Mouse (Mus musculus) hindbrain, postnatal 0 days (tissue): ENCODE results near the gene Msrb2. TPM values are rescaled to one million over a fixed set of nuclear protein-coding genes. Genes with fewer than 3 reads are reported as not detected.

Experiments
- ATAC-seq: fragments of 200-750 bp; cut with Nextera tagmentation; 2 replicates; pipeline ENCODE4 v1.8.0; 2017; ENCODE audit warnings: mild to moderate bottlenecking, moderate TSS enrichment, moderate library complexity
- DNase-seq: peaks from one replicate; pipeline ENCODE4 v3.0.0-alpha.2; 2015; ENCODE audit warnings: low spot score
- H3K27ac ChIP-seq: fragments of 300-500 bp; sonication (generic); 2 replicates; pipeline ENCODE4 v1.5.1; 2014; ENCODE audit warnings: mild to moderate bottlenecking
- H3K27me3 ChIP-seq: fragments of 300-500 bp; sonication (generic); 2 replicates; pipeline ENCODE4 v1.6.1; 2014; ENCODE audit warnings: low read length, mixed read lengths; ENCODE audit not compliant: insufficient read depth
- H3K36me3 ChIP-seq: fragments of 300-500 bp; sonication (generic); 2 replicates; pipeline ENCODE4 v1.6.1; 2014; ENCODE audit warnings: low read length, mixed read lengths; ENCODE audit not compliant: insufficient read depth
- H3K4me1 ChIP-seq: fragments of 300-500 bp; sonication (generic); 2 replicates; pipeline ENCODE4 v1.6.1; 2014; ENCODE audit warnings: antibody characterized with exemption, low read length, mixed read lengths; ENCODE audit not compliant: insufficient read depth
- H3K4me2 ChIP-seq: fragments of 300-500 bp; sonication (generic); 2 replicates; pipeline ENCODE4 v1.6.1; 2014; ENCODE audit warnings: low read depth, mild to moderate bottlenecking, low read length, moderate library complexity, mixed read lengths
- H3K4me3 ChIP-seq: fragments of 300-500 bp; sonication (generic); 2 replicates; pipeline ENCODE4 v1.5.1; 2014; ENCODE audit warnings: low read length
- H3K9ac ChIP-seq: fragments of 300-500 bp; sonication (generic); replicated peaks from 2 replicates; pipeline ENCODE4 v1.6.1; 2014; ENCODE audit warnings: mild to moderate bottlenecking, low read length, moderate library complexity, mixed read lengths
- H3K9me3 ChIP-seq: fragments of 300-500 bp; sonication (generic); 2 replicates; pipeline ENCODE4 v1.6.1; 2016; ENCODE audit warnings: low read length, mixed read lengths
- CTCF ChIP-seq: IDR thresholded peaks from 2 replicates; pipeline ENCODE4 v1.5.1; 2016; ENCODE audit warnings: antibody characterized with exemption, control low read depth, low read depth
- WGBS: fragments of 180-500 bp; shearing (Covaris S2); extraction: QIAGEN DNeasy Blood & Tissue Kit; methylation state at CpG from one replicate; pipeline ENCODE4 v1.1.7; 2014; 5-methylcytosine and 5-hydroxymethylcytosine counted together
- polyA plus RNA-seq: library from polyadenylated mRNA; unstranded; fragments of >200 nt; fragmentation: Nextera tagmentation; extraction: Ambion mirVana; gene quantifications from 2 replicates; pipeline ENCODE4 v1.2.1, GENCODE M21; 2015
- total RNA-seq: library from RNA; depleted of rRNA; stranded (reverse); fragments of >200 nt; gene quantifications from 2 replicates; pipeline ENCODE4 v1.2.3, GENCODE M21; 2014

Gene Msrb2
- total and polyA plus RNA-seq, 2 experiments from 2014 or later: 7.4 to 12.4 TPM

GRCm38 (mm10) chr2:19388329-19389103 lies 17.3 kb downstream of the Msrb2 start:
- Histone ChIP-seq H3K4me1 (no peaks in the 10 kb centered on the region), H3K4me3 (no peak overlapping the region), H3K4me2 (no peak overlapping the region), H3K27me3 (no peaks in the 10 kb centered on the region), H3K27ac (no peak overlapping the region), H3K9me3 (no peaks in the 10 kb centered on the region), H3K9ac (no peak overlapping the region), H3K36me3 (no peaks in the 10 kb centered on the region)
- DNase-seq (no peak), ATAC-seq (no peak)
- no peak for TF ChIP-seq CTCF
- WGBS: 89% methylated on average over 12 of the region's 12 CpGs

- 38% methylated on average over 7 of the region's 7 CpGs for WGBS
- no peak overlapping the region for H3K4me2 ChIP-seq
- H3K4me1 ChIP-seq: no peaks in the 10 kb centered on the region
- no peak overlapping the region for H3K4me3 ChIP-seq
- DNase-seq (no peak), ATAC-seq (no peak)
- H3K27me3 ChIP-seq: no peaks in the 10 kb centered on the region
- no peak overlapping the region for H3K27ac ChIP-seq
- no peak for TF ChIP-seq CTCF
- no peaks in the 10 kb centered on the region for H3K36me3 ChIP-seq
- H3K9ac ChIP-seq: no peak overlapping the region
- no peaks in the 10 kb centered on the region for H3K9me3 ChIP-seq
Observed at GRCm38 (mm10) chr2:19390411-19391143, 19.3 kb downstream of the Msrb2 start.

DNA sequence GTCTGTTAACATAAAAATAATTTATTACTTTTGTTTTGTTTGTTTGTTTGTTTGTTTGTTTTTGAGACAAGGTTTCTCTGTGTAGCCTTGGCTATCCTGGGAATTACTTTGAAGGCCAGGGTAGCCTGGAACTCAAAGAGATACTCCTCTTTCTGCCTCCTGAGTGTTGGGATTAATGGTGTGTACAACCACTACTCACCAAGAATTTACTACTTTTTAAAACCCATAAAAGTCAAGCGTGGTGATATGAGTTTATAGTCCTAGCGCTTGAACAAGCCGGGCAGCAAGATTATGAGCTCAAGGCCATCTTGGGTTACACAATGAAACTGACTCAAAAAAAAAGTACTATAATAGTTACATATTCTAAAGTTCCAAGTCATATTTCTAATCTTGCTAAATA lies 20.4 kb downstream of the Msrb2 start:
- 94% methylated on average over 3 of the region's 3 CpGs for WGBS
- Histone ChIP-seq H3K27ac (no peak overlapping the region), H3K4me2 (no peak overlapping the region), H3K36me3 (no peaks in the 10 kb centered on the region), H3K9me3 (no peaks in the 10 kb centered on the region), H3K4me1 (no peaks in the 10 kb centered on the region), H3K4me3 (no peak overlapping the region), H3K27me3 (no peaks in the 10 kb centered on the region), H3K9ac (no peak overlapping the region)
- no peak for TF ChIP-seq CTCF
- no peak for ATAC-seq
- no peak for DNase-seq

DNA sequence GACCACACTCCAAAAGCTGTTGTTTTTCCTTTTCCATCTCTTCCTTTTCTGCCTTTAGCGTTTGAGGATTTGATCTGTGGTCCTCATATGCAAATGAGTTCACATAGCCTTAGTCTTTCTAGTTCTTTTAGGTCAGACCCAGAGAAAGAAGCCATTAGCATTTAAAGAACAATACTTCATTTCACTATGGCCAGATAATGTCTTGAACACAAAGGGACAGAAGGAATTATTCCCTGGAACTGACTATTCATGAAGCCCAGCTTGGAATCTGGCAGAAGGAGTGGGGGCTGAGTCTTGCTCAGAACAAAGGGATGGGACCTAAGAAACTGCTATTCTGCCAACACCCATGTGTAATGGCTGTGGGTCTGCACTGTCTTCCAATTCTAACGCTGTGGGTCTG lies 21.6 kb downstream of the Msrb2 start:
- 22% methylated on average over 2 of the region's 2 CpGs for WGBS
- TF ChIP-seq CTCF: no peak
- DNase-seq (no peak), ATAC-seq (no peak)
- no peak overlapping the region for H3K4me2 ChIP-seq
- H3K27ac ChIP-seq: no peak overlapping the region
- no peak overlapping the region for H3K9ac ChIP-seq
- no peaks in the 10 kb centered on the region for H3K4me1 ChIP-seq
- H3K27me3 ChIP-seq: no peaks in the 10 kb centered on the region
- no peaks in the 10 kb centered on the region for H3K9me3 ChIP-seq
- H3K36me3 ChIP-seq: no peaks in the 10 kb centered on the region
- H3K4me3 ChIP-seq: no peak overlapping the region

DNA sequence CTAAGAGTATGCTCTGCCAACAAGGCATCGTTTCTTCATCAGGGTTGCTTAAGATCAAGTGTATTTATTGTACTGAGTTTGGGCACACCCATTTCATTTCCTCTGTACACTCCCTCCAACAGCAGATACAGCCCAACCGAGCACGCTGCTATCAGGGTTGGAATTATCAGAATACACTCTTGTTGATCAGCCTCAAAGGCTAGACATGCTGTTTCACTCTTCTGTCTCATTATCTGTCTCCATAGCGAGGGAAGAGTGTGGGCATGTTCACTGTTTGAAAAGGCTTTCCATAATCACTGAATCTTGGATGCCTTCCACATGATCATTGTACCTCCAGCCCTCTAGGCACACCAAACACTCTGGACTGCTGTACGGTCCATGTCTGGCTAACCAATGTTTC lies 34.2 kb downstream of the Msrb2 start:
- H3K4me3 ChIP-seq: no peak overlapping the region
- no peak overlapping the region for H3K4me2 ChIP-seq
- no peak overlapping the region for H3K27ac ChIP-seq
- no peak overlapping the region for H3K9ac ChIP-seq
- no peaks in the 10 kb centered on the region for H3K4me1 ChIP-seq
- 0 out of 2 replicates have a peak, but pooled peaks have one; percentile 27 for ATAC-seq
- DNase-seq: no peak
- no peaks in the 10 kb centered on the region for H3K36me3 ChIP-seq
- no peaks in the 10 kb centered on the region for H3K9me3 ChIP-seq
- H3K27me3 ChIP-seq: no peaks in the 10 kb centered on the region
- 66% methylated on average over 5 of the region's 5 CpGs for WGBS
- TF ChIP-seq CTCF: no peak

DNA sequence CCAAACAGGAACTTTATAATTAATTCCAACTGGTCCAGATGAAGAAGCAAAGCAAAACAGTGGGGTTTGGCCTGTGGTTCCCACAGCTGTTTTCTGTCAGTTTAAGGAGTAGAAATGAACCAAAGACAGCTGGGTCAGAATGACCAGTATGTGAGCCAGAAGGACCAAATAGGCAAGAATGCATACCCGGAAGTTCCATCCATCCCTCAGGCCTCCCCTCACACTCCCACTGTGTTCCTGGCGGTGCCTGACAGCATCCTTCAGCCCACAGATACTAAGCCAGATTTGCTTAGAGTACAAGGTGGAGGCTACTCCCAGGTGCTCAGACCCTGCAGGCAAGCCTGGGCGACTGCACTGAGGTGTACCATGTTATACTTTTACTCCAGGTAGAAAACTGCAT lies 35.3 kb downstream of the Msrb2 start:
- DNase-seq (no peak), ATAC-seq (no peak)
- Histone ChIP-seq H3K36me3 (no peaks in the 10 kb centered on the region), H3K4me1 (no peaks in the 10 kb centered on the region), H3K4me2 (no peak overlapping the region), H3K9me3 (no peaks in the 10 kb centered on the region), H3K27me3 (no peaks in the 10 kb centered on the region), H3K9ac (no peak overlapping the region), H3K27ac (no peak overlapping the region), H3K4me3 (no peak overlapping the region)
- no peak for TF ChIP-seq CTCF
- 63% methylated on average over 3 of the region's 3 CpGs for WGBS
